Mouse (Mus musculus) heart, postnatal 10 days (tissue): ENCODE results near the gene Gm20604. TPM values are rescaled to one million over a fixed set of nuclear protein-coding genes. Genes with fewer than 3 reads are reported as not detected.

Experiments
- DNase-seq, 2 experiments: peaks; one replicate each; pipeline ENCODE4 v3.0.0; 2021
- intact Hi-C: fragments of 180-260 bp; cut with DNase I; formaldehyde crosslinking; loops from one replicate; pipeline ENCODE4 v1.15.1; 2025
- total RNA-seq, 2 experiments: library from RNA; stranded (reverse); gene quantifications; 2 replicates each; pipeline ENCODE4 v1.2.3; 2021

The Gm20604 gene
- total RNA-seq, 2 experiments from 2014 or later: 5.0 to 5.4 TPM

DNA sequence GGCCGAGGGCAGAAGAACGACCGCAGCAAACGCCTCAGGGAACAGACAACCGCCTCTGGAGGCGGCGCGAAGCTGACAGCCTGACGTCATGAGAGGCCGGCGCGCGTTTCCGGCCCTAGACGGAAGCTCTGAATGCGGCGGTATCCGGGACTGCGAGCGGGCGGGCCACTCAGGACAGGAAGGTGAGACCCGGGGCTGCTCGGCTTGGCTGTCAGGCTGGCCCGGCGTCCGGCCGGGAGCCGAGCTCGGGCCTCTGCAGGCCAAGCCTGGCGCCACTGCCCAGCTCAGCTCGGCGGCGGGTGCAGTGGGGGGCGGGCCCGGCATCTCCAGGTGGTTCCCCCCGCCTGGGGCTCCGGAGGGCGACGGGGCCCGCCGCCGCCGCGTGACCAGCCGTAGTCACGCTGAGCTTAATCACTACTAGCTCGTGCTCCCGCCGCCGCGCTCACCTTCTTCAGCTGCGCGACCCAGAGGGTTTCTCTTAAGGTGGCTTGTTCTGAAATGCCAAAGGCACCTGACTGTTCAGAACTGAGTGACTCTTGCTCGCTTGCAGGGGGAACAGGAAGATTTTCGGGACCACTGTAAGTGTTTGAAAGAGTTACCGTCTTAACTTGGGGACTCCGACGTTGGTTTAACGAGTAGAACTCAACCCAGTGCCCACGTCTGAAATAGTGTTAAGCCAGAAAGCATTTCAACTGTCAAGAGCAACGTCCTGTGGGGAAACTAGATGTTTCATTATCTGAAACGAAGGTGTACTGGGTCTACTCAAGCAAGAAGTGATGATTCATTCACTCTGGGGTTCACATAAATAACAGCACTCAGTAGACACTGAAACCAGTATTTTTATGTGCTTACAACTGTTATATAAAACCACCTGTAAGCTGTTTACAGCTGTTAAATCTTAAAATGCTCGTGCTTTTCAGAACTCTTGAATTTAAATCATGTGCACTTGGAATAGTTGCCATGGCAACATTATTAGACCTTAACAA is 14.6 kb downstream of the Gm20604 start, which contains the start of the genes Moap1 and Tmem251:
Gene Moap1 (minus strand): TSS at position 73 of the 986 bp plus-strand sequence.
Gene Tmem251 (plus strand): TSS at position 174 of the 986 bp plus-strand sequence.
- intact Hi-C loops: loop anchor here (1.0 to 5.0 kb wide), 2 partner anchors 13 to 133 kb away; partner anchors contain the start of genes Btbd7, Gm28051, Gon7 and Ubr7
- DNase-seq: peak; percentile 94

DNA sequence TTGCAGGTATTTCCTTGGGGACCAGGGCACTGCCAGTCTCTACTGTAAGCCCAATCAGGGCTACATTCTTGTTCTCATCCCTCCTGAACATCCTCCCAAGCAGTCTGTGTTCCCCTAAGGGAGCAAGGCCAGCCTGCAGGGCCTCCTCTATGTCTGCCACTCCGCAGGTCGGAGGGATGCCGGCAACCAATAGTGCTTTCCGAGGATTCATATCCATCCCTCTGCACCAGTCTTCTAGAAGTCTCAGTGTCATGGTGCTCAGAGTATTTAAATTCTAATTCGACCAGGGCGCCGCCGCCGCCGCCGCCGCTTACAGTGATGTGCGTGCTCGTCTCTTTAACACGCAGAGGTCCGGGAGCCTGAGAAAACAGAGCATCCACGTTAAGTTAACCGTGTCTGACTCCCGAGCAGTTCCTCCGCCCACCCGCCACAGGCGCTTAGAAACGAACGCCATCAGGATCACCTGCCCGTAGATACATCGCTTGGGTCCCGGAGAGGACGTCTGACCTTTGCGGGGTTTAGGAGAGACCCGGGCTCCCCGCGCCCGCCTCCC is 15.4 kb downstream of the Gm20604 start:
- intact Hi-C loops: loop anchor here (1.0 to 5.0 kb wide), 2 partner anchors 14 to 134 kb away; partner anchors contain the start of genes Btbd7, Gm28051, Gon7 and Ubr7
- no peak for DNase-seq

DNA sequence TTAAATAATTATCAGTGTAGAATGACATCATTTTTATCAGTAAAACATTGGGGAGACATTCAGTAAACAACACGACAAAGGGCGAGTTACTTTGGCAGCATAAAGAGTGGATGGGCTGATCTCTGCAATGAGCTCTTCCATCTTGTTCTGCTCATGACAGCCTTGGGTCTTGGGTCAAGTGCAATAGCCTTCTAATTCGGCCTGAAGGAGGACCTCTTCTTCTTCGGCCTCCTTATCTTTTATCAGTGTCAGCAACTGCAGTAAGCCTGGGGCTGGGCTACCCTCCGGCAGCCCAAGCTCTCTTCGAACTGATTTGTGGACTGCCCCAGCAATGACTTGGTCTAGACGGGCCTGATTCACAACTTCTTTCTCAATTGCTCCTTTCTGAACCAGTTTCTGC is 16.4 kb downstream of the Gm20604 start:
- intact Hi-C loops: loop anchor here (5.0 kb wide), 1 partner anchor 135 kb away; the partner anchor contains the start of gene Btbd7

DNA sequence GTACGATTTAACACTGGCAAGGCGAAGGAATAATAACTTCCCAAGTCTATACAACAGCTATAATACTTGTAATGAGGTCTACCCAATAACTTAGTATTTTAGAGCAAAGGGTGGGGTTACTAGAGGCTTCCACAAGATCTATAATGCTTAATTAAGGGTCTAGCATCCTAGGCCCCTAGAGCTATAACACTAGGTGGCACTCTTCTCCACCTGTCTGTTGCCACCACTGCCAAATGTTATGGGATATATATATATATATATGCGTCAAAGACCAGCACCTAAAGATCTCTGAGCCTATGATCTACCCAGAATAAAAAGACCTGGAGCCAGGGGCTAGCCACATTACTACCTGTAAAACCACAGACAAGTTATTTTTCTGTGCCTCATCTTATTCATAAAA is 18.2 kb downstream of the Gm20604 start:
- DNase-seq: no peak

More for the DNA sequence above, 16.4 kb downstream of the Gm20604 start:
- DNase-seq: no peak

DNA sequence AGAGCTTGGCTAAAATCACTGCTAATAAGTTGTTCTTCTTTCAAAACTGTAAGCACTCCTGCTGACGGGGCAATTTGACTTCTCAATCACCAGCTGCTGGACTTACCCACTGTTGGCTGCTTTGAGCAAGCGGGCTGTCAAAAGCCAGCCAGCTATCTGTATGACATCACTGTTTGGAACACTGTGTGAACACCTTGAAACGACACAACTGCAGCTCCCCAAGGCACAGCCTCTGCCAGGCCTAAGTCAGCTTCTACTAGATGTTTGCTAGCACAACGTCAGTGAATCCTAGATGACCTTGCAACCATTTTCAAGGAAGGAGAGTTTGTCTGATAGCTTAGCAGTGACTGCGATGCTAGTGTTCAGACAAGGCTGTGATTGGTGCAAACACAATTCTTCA is 19.4 kb downstream of the Gm20604 start:
- intact Hi-C loops: no loop called here
- DNase-seq: peak in 1 of 2 experiments; percentile 35

More for the DNA sequence above, 18.2 kb downstream of the Gm20604 start:
- intact Hi-C loops: loop anchor here (1.0 to 5.0 kb wide), 2 partner anchors 137 to 325 kb away; partner anchors contain the start of gene Btbd7

DNA sequence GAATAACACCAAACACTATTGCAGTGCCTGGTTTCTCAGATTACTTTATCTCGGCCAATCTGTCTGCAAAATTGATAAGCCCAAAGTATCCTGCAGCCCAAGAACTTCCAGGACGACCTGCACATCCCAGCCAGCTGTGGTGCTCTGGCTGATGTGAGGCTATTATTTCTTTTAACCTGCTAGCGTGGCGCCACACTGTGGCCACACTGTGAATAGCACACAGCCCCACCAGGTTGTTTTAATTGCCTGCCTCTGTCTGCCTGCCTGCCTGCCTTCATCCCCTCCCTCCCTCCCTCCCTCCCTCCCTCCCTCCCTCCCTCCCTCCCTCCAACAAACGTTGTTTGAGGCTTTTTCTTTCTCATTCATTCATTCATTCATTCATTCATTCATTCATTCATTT is 25.1 kb downstream of the Gm20604 start:
- intact Hi-C loops: loop anchor here (1.0 to 5.0 kb wide), 2 partner anchors 28 to 211 kb away; no protein-coding TSS in a partner anchor
- peak; percentile 59 to 80 for DNase-seq

DNA sequence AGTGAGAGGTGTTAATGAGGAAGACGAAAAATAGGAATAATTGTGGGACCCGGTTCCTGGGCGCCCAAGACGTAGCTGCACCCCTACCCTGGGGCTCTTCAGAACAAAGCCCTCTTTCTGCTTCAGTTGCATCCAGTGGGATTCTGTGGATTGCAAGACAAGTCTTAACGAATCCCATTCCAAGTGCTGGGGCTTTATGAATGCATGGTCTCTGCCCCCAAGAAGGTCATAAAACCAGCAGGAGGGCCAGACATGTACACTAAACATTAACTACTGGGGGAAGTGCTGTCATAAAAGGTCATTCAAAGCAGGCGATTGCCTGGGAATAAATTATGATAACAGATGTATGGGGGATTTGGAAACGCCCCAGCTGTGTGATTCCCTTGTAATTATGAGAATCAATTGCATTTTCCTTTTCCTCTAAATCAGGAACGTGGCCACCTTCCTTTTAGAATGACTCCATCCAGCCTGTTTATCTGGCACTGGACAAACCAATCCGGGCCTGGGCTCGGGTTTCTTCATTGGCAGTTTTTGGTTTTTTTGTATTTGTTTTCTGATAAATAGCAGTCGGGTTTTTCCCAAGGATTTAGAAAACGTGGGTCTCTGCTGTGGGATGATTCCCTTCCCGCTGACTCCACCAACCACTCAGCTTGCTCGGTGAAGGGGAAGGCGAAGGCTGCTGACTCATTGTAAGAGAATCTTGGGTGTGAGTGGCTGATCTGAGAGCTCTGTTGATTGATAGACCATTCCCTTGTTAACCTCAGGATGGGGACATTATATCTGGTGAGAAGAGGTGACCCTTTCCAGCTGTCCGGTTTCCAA is 27.5 kb downstream of the Gm20604 start:
- DNase-seq: no peak
- intact Hi-C loops: loop anchor here (5.0 kb wide), 1 partner anchor 209 kb away; no protein-coding TSS in a partner anchor

DNA sequence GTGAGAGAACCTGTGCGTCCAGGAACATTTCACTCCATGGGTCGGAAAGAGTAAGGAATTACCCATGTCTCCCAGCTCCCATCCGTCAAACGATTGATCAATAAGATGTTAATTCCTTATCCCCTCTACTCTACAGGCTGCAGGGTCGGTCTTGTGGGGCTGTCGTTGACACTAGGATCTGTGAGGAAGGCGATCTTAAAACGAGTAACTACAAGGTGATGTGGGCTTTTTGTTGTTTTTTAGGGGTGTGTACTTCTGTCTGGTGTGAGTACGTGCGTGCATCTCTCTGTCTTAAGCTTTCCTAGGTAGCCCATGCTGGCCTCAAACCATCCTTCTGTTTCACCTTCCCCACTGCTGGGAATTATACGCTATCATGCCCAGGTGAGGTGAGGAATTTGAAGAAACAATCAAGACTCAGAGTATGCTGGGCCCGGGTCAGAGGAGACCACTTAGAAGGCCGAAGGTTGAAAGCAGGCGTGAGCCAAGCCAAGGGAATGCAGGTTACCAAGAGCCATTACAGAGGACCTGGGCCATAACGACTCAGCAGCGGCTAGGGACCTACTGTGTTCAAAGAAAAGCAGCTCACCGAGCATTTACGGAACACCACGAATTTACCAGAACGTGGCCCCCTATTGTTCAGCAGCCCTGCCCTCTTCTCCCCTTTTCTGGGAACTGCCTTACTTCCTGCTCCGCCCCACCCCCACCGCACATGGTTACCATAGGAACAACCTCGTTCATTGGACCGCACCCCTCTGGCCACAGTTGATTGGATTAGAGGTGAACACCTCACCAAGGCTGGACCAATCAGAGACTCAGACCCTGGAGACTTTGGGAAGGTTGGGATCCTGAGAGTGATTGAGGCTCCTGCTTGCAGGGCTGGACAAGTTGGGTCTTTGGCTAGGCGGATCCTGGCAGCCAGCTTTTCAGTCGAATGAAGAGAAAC is 28.3 kb downstream of the Gm20604 start:
- intact Hi-C loops: loop anchor here (5.0 kb wide), 1 partner anchor 208 kb away; no protein-coding TSS in a partner anchor
- peak; percentile 34 to 48 for DNase-seq

DNA sequence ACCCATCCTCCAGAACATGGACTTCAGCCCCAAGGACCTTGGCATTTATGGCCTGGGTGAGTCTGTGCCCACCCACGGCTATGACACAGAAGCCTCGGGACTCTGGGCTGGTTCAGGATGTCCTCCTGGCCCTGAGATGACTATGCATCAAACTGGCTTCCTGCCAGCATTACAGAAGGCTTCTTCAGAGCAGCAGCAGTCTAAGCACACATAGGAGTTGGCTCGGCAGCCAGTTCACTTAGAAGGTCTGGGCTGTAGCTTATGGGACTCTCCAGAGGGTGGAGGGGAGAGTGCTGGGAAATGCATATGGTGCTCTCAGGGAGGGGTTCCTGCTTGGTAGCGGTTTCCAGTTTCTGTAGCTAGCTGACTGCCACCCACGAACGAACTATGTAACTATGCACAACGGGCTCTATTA is 32.7 kb downstream of the Gm20604 start:
- intact Hi-C loops: no loop called here
- no peak for DNase-seq

DNA sequence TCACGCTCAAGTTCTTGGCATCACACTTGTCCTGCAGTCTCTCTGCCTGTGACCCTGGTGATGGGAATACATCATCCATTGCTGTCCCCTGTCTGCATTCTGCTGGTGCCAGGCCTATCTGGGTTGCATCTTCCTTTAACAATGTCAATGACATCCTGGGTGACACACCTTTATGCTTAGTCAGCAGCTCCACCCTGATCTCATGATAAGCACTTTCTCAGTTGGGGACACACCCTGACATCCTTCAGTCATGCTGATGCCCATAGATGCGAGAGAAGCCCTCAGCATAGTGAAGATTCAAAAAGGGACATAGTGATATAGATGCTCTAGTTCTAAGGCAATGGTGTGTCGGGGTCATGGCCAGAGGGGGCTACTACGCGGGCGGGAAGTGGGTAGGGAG is 33.3 kb downstream of the Gm20604 start:
- no peak for DNase-seq
- intact Hi-C loops: no loop called here

DNA sequence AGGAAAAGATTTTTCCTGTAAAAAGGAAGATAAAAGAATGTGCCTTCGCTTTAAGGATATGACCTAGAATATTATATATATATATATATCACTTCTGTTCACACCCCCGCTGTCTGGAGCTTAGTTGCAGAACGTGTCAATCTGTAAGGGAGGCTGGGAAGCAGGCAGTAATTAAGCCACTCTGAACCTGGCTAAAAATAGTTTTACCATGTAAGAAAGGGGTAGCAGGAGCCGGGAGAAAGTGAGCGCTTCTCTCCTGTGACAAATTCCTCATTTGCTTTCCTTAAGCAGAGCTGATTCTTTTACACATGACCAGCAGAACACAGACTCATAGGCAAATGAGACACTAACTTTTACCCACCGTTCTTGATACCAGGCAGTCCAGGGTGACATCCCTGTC is 34.6 kb downstream of the Gm20604 start:
- no peak for DNase-seq
- intact Hi-C loops: no loop called here

DNA sequence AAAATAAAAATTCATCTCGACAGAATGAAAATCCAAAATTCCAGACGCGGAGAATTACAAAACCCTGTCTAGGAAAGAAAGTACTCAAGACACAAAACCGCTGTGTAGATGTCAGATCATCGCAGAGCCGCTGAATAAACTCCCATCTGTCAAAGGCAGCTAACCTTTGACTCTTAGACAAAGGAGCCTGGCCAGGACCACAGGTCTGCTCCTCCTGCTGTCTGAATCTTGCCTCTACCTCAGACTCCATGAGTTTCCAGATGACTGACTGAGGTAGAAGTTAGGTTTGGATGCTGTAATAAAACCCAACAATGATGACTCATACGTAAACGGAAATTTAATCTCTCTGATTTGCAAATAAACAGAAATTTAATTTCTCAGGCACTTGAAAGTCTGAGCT is 35.5 kb downstream of the Gm20604 start:
- intact Hi-C loops: no loop called here
- no peak for DNase-seq

DNA sequence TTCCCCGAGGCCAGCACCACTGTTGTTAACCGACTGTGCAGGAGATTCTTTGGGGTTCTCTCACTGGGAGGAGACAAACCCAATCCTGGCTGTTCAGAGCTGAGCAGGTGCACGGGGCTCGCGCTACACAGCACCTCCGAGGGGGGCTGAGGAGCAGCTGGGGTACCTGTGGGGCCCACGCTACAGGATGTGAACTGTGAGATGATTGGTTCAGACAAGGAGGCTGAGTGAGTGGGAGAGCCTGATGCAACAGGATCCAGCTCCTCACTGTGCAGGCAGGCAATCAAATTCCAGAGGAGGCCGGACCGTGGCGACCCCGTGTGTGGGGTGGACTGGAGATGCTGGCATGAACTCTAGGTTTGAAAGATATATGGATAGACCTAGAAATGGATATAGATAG is 36.0 kb downstream of the Gm20604 start:
- intact Hi-C loops: no loop called here
- no peak for DNase-seq

DNA sequence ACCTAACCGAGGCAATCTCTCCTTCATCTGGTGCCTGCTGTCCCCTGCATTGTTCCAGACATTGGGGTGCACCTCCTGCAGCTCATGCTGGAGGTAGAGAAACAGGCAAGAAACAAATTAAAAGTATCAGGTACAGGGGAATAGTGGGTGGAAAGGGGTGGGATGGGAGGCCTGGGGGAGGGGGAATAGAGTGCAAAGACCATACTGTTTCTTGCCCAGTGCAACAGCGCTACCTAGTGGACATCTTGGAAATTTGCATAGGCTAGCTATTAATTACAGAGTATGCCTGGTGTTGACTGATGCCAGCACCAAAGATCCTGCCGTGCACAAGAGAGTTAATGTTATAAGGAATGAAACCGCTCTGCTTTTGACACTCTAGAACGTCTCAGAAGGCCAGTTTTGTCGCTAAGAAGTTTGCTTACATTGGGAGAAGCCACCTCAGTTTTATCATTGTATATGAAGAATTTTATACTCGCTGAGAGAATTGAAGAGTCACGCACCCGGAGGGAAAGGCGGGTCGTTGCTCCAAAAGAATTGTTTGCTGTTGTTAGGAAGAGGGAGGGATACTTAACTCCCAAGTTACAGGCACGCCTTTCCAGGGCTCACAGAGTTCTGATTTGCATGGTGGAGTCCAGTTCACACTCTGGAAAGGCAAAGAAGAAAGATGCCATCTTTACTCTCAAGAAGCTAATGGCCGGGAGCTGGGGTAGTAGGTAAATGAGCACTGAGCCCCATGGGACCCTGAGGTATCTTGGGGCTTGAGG is 38.7 kb downstream of the Gm20604 start:
- intact Hi-C loops: loop anchor here (1.0 kb wide), 1 partner anchor 140 kb away; no protein-coding TSS in a partner anchor
- DNase-seq: peak; percentile 40 to 75

DNA sequence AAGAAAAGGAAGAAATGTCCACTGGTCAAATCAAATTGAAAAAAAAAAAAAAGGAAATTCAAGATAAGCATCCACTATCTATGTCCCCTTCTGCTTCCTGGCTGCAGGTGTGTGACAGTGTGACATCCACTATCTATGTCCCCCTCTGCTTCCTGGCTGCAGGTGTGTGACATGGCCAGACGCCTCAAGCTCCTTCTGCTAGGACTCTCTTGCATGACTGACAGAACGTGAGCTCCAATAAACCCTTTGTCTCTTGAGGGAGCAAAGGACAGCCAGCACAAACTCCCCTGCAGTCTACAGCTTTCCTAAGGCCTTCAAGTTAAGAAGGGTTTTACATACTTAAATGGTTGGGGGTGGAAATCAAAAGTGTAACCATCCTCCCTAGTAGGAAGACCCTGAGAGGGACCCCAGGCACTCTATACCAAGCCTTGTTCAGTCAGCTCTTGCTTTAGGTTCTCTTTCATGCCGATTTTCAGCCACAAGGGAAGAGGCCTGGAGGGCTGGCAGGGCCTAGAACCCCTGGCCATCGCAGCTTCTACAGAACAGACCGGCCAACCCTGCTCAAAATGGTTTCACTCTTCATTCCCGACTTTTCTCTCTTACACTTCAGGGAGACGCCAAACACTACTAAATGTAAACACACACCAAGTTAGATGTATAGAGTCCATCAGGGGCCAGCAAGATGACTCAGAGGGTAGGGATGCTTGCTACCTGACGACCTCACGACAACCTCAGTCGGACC is 43.6 kb downstream of the Gm20604 start:
- DNase-seq: no peak
- intact Hi-C loops: no loop called here

DNA sequence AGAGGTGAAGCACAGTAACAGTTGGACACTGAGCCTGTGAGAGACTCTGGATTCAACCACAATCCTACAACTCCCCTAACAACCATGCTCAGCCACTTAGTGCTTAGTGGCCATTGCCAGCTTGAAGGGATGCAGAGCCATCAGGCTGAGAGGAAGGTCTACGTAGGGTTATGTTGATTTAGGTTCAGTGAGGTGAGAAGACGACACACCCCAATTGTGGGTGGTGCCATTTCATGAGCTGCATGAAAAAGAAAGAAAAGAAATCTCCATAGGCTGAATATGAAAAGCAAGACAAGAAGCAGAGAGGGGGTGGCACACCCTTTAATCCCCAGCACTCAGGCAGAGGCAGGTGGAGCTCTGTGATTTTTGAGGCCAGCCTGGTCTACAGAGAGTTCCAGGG is 44.4 kb downstream of the Gm20604 start:
- intact Hi-C loops: no loop called here
- no peak for DNase-seq

DNA sequence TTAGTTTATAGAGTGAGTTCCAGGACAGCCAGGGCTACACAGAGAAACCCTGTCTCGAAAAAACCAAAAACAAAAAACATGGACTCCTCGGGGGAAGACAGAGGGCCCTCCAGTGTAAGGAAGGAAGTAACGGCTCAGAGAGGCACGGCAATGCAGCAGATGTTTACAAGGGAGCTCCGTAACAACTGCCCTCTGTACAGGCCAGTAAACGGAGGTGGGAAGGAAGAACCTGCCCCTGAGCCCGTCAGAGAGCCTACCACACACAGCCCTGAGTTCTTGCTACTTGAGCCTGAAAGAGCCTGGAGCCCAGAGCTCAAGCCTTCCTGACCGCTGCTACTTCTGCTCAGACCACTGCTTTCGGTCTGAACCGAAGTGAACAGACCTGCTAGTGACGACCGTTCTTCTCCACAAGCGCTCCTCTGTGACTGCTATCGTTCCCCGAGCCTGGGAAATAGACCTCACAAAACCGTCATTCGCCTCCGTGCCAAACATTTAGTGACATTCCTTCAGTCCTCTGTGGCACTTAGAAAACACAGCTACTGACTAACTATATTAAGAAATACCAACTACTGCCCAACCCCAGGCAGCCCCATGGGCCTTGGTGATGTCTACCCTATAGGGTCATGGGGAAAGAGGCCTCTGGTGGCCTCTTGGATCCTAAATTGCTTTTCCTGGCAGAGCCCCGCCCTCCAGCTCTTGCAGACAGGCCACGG is 45.2 kb downstream of the Gm20604 start:
- intact Hi-C loops: no loop called here

More for the DNA sequence above, 45.2 kb downstream of the Gm20604 start:
- no peak for DNase-seq
